Mouse (Mus musculus) B cell, adult 62 days (primary cell): ENCODE data around the gene U2af2. TPM values are rescaled to one million over a fixed set of nuclear protein-coding genes. Genes with fewer than 3 reads are reported as not detected.

ENCODE experiments used
- total RNA-seq: library from RNA; stranded (reverse); gene quantifications from 4 replicates; pipeline ENCODE4 v1.2.4, GENCODE M21; 2023

The U2af2 gene
- total RNA-seq: 540 to 584 TPM (median 566 TPM) in 4 replicates

GRCm38 (mm10) chr7:5061774-5062359 lies at the start of gene U2af2:
TSS of gene U2af2 (plus strand) at chr7:5062143.

GRCm38 (mm10) chr7:5014251-5015117 lies 47.5 kb upstream of the U2af2 start, which contains the start of the genes Zfp524 and Fiz1:
TSS of gene Zfp524 (plus strand) at chr7:5014415.
TSS of gene Fiz1 (minus strand) at chr7:5014697.

GRCm38 (mm10) chr7:5015118-5016001 lies 46.6 kb upstream of the U2af2 start, which contains the start of gene Gm44973:
TSS of gene Gm44973 (plus strand) at chr7:5015496.

GRCm38 (mm10) chr7:5020000-5020681 lies 41.8 kb upstream of the U2af2 start, which contains the start of the genes Zfp865 and Ccdc106:
TSS of gene Zfp865 (plus strand) at chr7:5020376.
TSS of gene Ccdc106 (plus strand) at chr7:5020553.

GRCm38 (mm10) chr7:5033818-5034217 lies 28.1 kb upstream of the U2af2 start, which contains the start of gene 4632433K11Rik:
TSS of gene 4632433K11Rik (plus strand) at chr7:5034118.

DNA sequence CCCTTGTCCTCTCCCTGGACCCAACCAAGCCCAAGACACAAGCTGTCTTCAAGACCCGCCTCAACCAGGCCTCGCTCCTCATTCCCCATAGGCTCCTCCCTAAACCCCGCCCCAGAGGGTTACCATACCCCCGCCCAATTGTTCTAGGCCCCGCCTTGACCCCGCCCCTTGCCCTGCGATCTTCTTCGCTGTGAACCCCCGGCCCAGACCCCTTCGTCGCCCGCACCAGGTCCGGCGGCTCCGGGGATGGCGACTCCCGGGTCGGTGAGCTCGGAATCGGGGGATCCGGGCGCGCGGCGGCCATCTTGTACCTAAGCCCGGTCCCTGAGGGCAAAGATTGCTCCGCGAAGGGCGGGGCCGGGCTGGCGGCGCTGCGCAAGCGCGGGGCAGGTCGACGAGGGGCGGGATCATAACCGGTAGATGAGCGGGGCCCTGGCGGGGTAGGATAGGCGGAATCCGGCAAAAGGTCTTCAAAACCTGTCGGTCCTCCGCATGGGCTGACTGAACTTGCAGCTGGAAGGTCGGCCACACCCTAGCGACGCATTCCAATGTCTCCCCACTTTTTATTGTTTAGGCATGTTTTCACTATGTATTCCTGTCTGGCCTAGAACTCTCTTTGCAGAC lies 23.7 kb upstream of the U2af2 start, which contains the start of gene Zfp784:
Gene Zfp784 (minus strand): TSS at position 338 of the 624 bp plus-strand sequence.

GRCm38 (mm10) chr7:5051193-5052192 lies 10.4 kb upstream of the U2af2 start, which contains the start of gene Zfp580:
TSS of gene Zfp580 (plus strand) at chr7:5051538.

DNA sequence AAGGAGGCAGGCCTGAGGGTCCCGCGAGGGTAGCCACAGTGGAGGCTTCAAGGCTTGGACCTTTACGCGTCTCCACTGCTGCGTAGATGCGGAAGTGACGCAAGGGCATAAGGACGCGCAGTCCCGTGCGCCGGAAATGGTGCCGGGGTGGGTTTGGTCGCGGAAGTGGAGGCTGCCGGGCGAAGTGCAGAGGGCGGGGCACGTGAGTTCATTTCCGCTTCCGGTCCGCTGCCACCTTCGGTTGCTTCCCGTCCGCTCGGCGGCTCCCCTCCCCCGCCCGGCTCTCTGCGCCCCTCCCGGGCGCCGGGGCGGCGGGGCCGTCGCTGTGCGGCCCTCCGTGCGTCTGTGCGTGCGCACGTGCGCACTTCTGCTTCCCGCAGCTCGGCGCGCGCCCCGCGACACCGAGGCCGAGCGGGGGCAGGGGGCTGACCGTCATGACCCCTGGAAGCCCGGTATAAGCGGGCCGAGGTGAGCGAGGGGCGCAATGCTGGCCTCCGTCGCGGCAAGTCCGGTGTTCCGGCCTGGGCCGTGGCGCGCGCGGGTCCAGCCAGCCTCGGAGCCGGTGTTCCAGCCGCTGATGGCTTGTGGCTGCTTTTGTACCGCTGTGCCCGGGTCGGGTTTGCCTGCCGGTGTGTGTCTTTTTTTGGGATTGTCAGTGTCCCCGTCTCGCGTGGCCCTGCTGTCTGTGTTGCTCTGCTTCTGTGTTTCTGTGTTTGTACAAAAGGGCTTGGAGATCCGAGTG lies 18.2 kb downstream of the U2af2 start, which contains the start of gene Epn1:
Gene Epn1 (plus strand): TSS at position 226 of the 742 bp plus-strand sequence.

DNA sequence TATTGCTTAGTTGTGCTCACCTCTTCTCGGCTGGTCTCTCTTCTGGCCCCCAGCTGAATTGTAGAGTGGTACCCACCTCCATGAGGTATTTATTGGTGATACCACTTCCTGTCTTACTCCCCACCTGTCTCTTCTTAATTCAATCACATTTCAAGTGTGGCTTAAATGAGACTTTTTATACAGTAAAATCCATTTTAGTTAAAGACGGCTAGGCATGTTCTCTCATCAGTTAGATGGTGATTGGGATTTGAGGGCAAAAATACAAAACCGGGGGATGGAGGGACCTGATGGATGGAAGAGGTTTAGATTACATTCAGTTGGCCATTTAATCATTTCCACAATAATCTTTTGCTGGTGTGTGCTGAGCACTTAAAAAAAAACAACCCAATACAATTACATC lies 54.9 kb downstream of the U2af2 start, which contains the start of gene Rfpl4:
Gene Rfpl4 (minus strand): TSS at position 101 of the 400 bp plus-strand sequence.

GRCm38 (mm10) chr7:5125549-5126406 lies 63.8 kb downstream of the U2af2 start, which contains the start of gene Rasl2-9:
TSS of gene Rasl2-9 (minus strand) at chr7:5125950.

Other genes starting within 250 kb of the U2af2 start
- 157 to 176 TPM (median 162 TPM) in 4 replicates for gene Ube2s, start 249.6 kb upstream of the U2af2 start, total RNA-seq
- 0.49 to 2.8 TPM (median 1.1 TPM) in 4 replicates for gene Shisa7, start 217.4 kb upstream of the U2af2 start, total RNA-seq
- 4.3 to 9.7 TPM (median 6.8 TPM) in 4 replicates for gene Isoc2b, start 191.9 kb upstream of the U2af2 start, total RNA-seq
- gene Isoc2a, start 185.0 kb upstream of the U2af2 start, total RNA-seq: 9.9 to 14.2 TPM (median 11.8 TPM) in 4 replicates
- not detected in 4 replicates for gene Gm36210, start 155.6 kb upstream of the U2af2 start, total RNA-seq
- gene Zfp628, start 146.9 kb upstream of the U2af2 start, total RNA-seq: 36.3 to 42.6 TPM (median 37.9 TPM) in 4 replicates
- 9.0 to 12.9 TPM (median 10.2 TPM) in 4 replicates for gene Nat14, start 140.1 kb upstream of the U2af2 start, total RNA-seq
- gene Ssc5d, start 136.4 kb upstream of the U2af2 start, total RNA-seq: 0.21 to 0.63 TPM (median 0.42 TPM) in 4 replicates
- gene Sbk2, start 97.7 kb upstream of the U2af2 start, total RNA-seq: 0.51 to 1.9 TPM (median 0.61 TPM) in 3 of 4 replicates, not detected in the other
- gene Sbk3, start 91.0 kb upstream of the U2af2 start, total RNA-seq: not detected in 4 replicates
- 15.7 to 19.2 TPM (median 16.5 TPM) in 4 replicates for gene Zfp579, start 66.0 kb upstream of the U2af2 start, total RNA-seq
- gene Zfp524, start 47.7 kb upstream of the U2af2 start, total RNA-seq: 7.0 to 8.3 TPM (median 7.6 TPM) in 4 replicates
- 58.3 to 66.2 TPM (median 62.1 TPM) in 4 replicates for gene Fiz1, start 47.4 kb upstream of the U2af2 start, total RNA-seq
- not detected in 4 replicates for gene Gm44973, start 46.6 kb upstream of the U2af2 start, total RNA-seq
- 48.6 to 50.4 TPM (median 49.4 TPM) in 4 replicates for gene Zfp865, start 41.8 kb upstream of the U2af2 start, total RNA-seq
- not detected in 4 replicates for gene Ccdc106, start 41.6 kb upstream of the U2af2 start, total RNA-seq
- not detected in 4 replicates for gene 4632433K11Rik, start 28.0 kb upstream of the U2af2 start, total RNA-seq
- 7.6 to 8.5 TPM (median 8.3 TPM) in 4 replicates for gene Zfp784, start 23.7 kb upstream of the U2af2 start, total RNA-seq
- gene Zfp580, start 10.6 kb upstream of the U2af2 start, total RNA-seq: 2.5 to 3.6 TPM (median 3.3 TPM) in 4 replicates
- gene Epn1, start 18.1 kb downstream of the U2af2 start, total RNA-seq: 197 to 224 TPM (median 210 TPM) in 4 replicates
- not detected in 4 replicates for gene Rfpl4, start 54.8 kb downstream of the U2af2 start, total RNA-seq
- 0.56 to 1.6 TPM (median 1.2 TPM) in 3 of 4 replicates, not detected in the other for gene Rasl2-9, start 63.8 kb downstream of the U2af2 start, total RNA-seq
- not detected in 4 replicates for gene Vmn1r55, start 87.5 kb downstream of the U2af2 start, total RNA-seq
- gene Vmn1r56, start 134.6 kb downstream of the U2af2 start, total RNA-seq: not detected in 4 replicates
- gene Vmn1r57, start 156.3 kb downstream of the U2af2 start, total RNA-seq: not detected in 4 replicates